Mouse (Mus musculus) limb, embryonic 11.5 days (tissue): ENCODE results near the gene Glod5. TPM values are rescaled to one million over a fixed set of nuclear protein-coding genes. Genes with fewer than 3 reads are reported as not detected.

Experiments
- ATAC-seq: fragments of 200-750 bp; cut with Nextera tagmentation; 2 replicates; pipeline ENCODE4 v1.8.0; 2017; ENCODE audit warnings: low read depth; ENCODE audit not compliant: insufficient number of reproducible peaks, low FRiP score, low TSS enrichment
- DNase-seq: peaks from one replicate; pipeline ENCODE4 v3.0.0-alpha.2; 2015; ENCODE audit warnings: low spot score
- H3K27ac ChIP-seq: fragments of 300-500 bp; sonication (generic); replicated peaks from 2 replicates; pipeline ENCODE4 v1.5.1; 2014; ENCODE audit warnings: low read depth, mild to moderate bottlenecking, low read length
- H3K27me3 ChIP-seq: fragments of 300-500 bp; sonication (generic); 2 replicates; pipeline ENCODE4 v1.6.1; 2014; ENCODE audit warnings: mild to moderate bottlenecking, low read length, mixed read lengths; ENCODE audit not compliant: control insufficient read depth, insufficient read depth
- H3K36me3 ChIP-seq: fragments of 300-500 bp; sonication (generic); 2 replicates; pipeline ENCODE4 v1.6.1; 2014; ENCODE audit warnings: mild to moderate bottlenecking, low read length, moderate library complexity, mixed read lengths; ENCODE audit not compliant: control insufficient read depth, insufficient read depth
- H3K4me1 ChIP-seq: fragments of 300-500 bp; sonication (generic); 2 replicates; pipeline ENCODE4 v1.6.1; 2014; ENCODE audit warnings: low read length, mixed read lengths; ENCODE audit not compliant: control insufficient read depth, insufficient read depth
- H3K4me2 ChIP-seq: fragments of 300-500 bp; sonication (generic); 2 replicates; pipeline ENCODE4 v1.6.1; 2014; ENCODE audit warnings: low read depth, mild to moderate bottlenecking, moderate library complexity; ENCODE audit not compliant: severe bottlenecking
- H3K4me3 ChIP-seq: fragments of 300-500 bp; sonication (generic); 2 replicates; pipeline ENCODE4 v1.5.1; 2014; ENCODE audit warnings: low read depth, low read length
- H3K9ac ChIP-seq: fragments of 300-500 bp; sonication (generic); 2 replicates; pipeline ENCODE4 v1.6.1; 2014; ENCODE audit warnings: mild to moderate bottlenecking, low read length
- H3K9me3 ChIP-seq: fragments of 300-500 bp; sonication (generic); 2 replicates; pipeline ENCODE4 v1.6.1; 2016; ENCODE audit warnings: low read length; ENCODE audit not compliant: control insufficient read depth
- WGBS: fragments of 180-500 bp; shearing (Covaris S2); extraction: QIAGEN DNeasy Blood & Tissue Kit; methylation state at CpG from one replicate; pipeline ENCODE4 v1.1.7; 2014; 5-methylcytosine and 5-hydroxymethylcytosine counted together
- polyA plus RNA-seq: library from polyadenylated mRNA; unstranded; fragments of >200 nt; fragmentation: Nextera tagmentation; extraction: Ambion mirVana; gene quantifications from 2 replicates; pipeline ENCODE4 v1.2.1, GENCODE M21; 2014

The Glod5 gene
- polyA plus RNA-seq, 1 experiment from 2014 or later = not detected

DNA sequence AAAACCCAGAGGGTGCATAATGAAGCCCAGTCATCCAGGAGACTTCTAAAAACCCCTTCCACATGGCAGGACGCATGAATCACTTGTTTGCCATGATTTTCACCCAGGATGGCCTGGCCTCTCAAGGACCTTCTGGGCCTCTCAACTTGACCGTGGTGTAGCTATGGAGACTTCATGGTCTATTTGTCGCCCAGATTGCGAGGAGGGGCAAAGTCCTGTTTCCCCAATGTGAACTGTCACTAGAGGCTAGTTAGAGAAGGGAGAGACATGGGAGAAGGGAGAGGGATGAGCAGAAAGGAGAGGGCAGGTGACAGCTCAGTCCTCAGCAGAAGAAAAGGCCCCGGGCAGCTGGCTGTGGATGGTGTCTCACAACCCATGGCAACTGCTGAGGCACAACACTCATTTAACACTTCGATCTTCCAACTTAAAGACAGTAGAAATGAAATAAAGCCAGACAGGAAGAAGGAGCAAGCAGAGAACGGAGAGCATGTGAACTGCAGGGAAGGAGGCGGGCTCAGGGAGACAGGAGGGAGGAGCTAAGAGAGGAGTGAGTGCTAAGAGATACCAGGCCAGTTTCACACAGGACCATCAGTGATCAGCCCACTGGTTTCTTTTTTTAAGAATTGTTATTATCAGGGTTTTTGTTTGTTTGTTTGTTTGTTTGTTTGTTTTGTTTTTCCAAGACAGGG, 25.8 kb downstream of the Glod5 start:
- no peak overlapping the region for H3K4me2 ChIP-seq
- no peaks in the 10 kb centered on the region for H3K27me3 ChIP-seq
- no peaks in the 10 kb centered on the region for H3K36me3 ChIP-seq
- no peak for DNase-seq
- 62% methylated on average over 8 of the region's 8 CpGs for WGBS
- no peak overlapping the region for H3K4me3 ChIP-seq
- H3K4me1 ChIP-seq = no peaks in the 10 kb centered on the region
- ATAC-seq = no peak
- no peaks in the 10 kb centered on the region for H3K9me3 ChIP-seq
- no peak overlapping the region for H3K27ac ChIP-seq
- H3K9ac ChIP-seq = no peak overlapping the region

DNA sequence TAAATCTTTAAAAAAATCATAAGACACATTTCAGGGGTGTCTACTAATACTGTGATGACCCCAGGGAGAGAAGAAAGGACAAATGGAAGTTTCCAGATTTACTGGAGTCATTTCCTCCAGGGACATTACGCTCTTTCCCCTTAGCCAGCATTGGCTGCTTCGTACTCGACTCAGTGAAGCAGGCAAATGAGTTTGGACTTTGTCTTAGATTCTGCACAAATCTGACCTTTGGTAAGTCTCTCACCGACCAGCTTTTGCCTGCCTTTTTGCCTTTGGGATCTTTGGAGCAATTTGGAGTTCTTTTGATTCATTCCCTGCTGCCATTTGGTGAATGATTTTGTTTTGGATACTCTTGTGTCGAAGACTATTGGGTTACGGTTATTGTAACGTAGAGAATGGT, 36.9 kb downstream of the Glod5 start:
- Histone ChIP-seq H3K9me3 (no peaks in the 10 kb centered on the region), H3K9ac (no peak overlapping the region), H3K27ac (no peak overlapping the region), H3K4me1 (no peaks in the 10 kb centered on the region), H3K36me3 (no peaks in the 10 kb centered on the region), H3K4me2 (no peak overlapping the region), H3K27me3 (no peaks in the 10 kb centered on the region), H3K4me3 (no peak overlapping the region)
- DNase-seq = no peak
- 89% methylated on average over 7 of the region's 7 CpGs for WGBS
- no peak for ATAC-seq

DNA sequence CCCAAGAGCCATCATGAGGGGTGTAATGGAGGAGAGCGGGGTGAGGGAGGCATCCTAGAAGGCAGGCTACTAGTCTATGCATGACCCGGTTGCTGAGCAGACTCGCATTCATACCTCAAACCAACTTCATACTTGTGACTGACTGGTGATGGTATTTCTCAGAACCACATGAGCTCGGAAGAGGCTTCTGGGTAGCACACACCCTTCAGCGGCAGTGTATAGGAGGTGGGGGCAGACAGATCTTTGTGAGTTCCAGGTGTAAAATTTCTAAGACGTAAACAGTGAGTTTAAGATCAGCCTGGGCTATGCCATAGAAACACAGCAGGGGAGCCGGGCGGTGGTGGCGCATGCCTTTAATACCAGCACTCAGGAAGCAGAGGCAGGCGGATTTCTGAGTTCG, 40.4 kb downstream of the Glod5 start, which contains the start of gene Gata1:
Gene Gata1 (minus strand): TSS at position 180 of the 400 bp plus-strand sequence.
- H3K9me3 ChIP-seq = no peaks in the 10 kb centered on the region
- no peaks in the 10 kb centered on the region for H3K4me1 ChIP-seq
- H3K4me2 ChIP-seq = no peak within 1 kb of the TSS
- DNase-seq = no peak
- no peak within 1 kb of the TSS for H3K9ac ChIP-seq
- H3K4me3 ChIP-seq = no peak within 1 kb of the TSS
- no peaks in the 10 kb centered on the region for H3K27me3 ChIP-seq
- no peak within 1 kb of the TSS for H3K27ac ChIP-seq
- WGBS = 89% methylated on average over 11 of the region's 11 CpGs
- no peak for ATAC-seq
- H3K36me3 ChIP-seq = no peaks in the 10 kb centered on the region

- Histone ChIP-seq H3K4me1 (no peaks in the 10 kb centered on the region), H3K4me3 (no peak overlapping the region), H3K9me3 (no peaks in the 10 kb centered on the region), H3K9ac (no peak overlapping the region), H3K27me3 (no peaks in the 10 kb centered on the region), H3K27ac (no peak overlapping the region), H3K4me2 (no peak overlapping the region), H3K36me3 (no peaks in the 10 kb centered on the region)
- 68% methylated on average over 4 of the region's 4 CpGs for WGBS
- DNase-seq (no peak), ATAC-seq (no peak)
These were observed 47.0 kb downstream of the Glod5 start for GRCm38 (mm10) chrX:7971292-7971691.

DNA sequence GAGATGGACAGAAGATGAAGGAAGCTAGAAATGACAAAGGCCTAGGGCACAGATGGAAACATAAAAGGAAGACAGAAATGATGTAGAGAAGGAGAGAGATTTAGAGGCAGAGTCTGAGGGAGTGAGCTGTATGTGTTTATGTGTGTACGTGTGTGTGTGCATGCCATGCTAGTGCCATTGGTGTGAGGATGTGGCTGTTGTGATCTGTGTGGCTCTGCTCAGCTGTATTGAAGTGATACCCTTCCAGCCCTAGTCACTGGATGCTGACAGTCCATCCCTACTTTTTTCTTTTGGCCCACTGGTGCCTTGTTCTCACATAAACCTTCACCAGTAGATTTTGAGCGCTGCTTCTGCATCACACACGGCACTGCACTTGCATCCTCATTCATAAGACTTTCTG, 49.4 kb downstream of the Glod5 start:
- Histone ChIP-seq H3K4me3 (no peak overlapping the region), H3K9ac (no peak overlapping the region), H3K27me3 (no peaks in the 10 kb centered on the region), H3K4me1 (no peaks in the 10 kb centered on the region), H3K36me3 (no peaks in the 10 kb centered on the region), H3K4me2 (no peak overlapping the region), H3K27ac (no peak overlapping the region), H3K9me3 (no peaks in the 10 kb centered on the region)
- DNase-seq (no peak), ATAC-seq (no peak)
- 93% methylated on average over 3 of the region's 3 CpGs for whole genome bisulfite sequencing

DNA sequence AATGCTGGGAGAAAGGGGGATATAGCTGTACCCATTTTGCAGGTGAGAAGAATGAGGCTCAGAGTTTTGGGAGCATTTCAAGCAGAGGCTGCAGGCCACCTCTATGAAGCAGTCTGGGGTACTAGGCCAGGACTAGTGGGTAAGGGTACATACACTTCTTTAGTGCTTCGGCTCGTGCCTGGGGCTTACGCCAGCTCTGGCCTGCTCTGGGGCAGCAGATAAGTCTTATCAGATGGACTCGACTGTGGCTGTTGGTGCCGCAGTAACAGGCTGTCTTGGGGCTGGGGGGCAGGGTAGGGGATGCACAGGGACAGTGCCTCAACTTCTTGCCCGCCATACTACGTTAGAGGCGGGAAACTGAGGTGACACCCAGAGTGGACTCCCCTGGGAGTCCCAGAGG, 50.1 kb downstream of the Glod5 start:
- H3K27me3 ChIP-seq = no peaks in the 10 kb centered on the region
- 79% methylated on average over 8 of the region's 8 CpGs for WGBS
- ATAC-seq = no peak

GRCm38 (mm10) chrX:7967596-7968201, 50.6 kb downstream of the Glod5 start:
- Histone ChIP-seq H3K27me3 (no peaks in the 10 kb centered on the region), H3K9ac (no peak overlapping the region), H3K4me3 (no peak overlapping the region), H3K27ac (no peak overlapping the region), H3K4me2 (no peak overlapping the region), H3K4me1 (no peaks in the 10 kb centered on the region), H3K9me3 (no peaks in the 10 kb centered on the region), H3K36me3 (no peaks in the 10 kb centered on the region)
- WGBS = 79% methylated on average over 7 of the region's 9 CpGs
- DNase-seq (no peak), ATAC-seq (no peak)

More for the DNA sequence above, 50.1 kb downstream of the Glod5 start:
- Histone ChIP-seq H3K9ac (no peak overlapping the region), H3K9me3 (no peaks in the 10 kb centered on the region), H3K27ac (no peak overlapping the region), H3K4me1 (no peaks in the 10 kb centered on the region), H3K36me3 (no peaks in the 10 kb centered on the region), H3K4me3 (no peak overlapping the region), H3K4me2 (no peak overlapping the region)
- no peak for DNase-seq

DNA sequence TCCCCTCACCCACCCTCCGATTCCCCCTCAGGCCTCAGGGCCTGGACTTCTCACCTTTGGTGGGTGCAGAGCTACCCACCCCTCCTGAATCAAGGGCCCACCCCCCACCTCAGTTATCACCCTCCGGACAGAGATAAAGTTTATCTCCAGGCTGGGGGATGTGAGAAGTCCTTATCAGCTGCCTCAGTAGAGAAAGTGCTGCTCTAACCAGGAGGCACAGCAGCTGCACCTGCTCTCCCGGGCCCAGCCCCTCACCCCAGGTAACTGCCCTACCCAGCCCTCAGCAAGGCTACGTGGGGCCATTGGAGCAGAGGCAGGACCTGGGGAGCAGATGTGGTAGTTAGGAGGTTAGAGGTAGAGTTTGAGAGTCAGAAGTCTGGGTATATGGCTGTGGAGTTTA, 52.1 kb downstream of the Glod5 start:
- whole genome bisulfite sequencing = 65% methylated on average over 4 of the region's 4 CpGs
- ATAC-seq = no peak

More for the DNA sequence above, 52.1 kb downstream of the Glod5 start:
- Histone ChIP-seq H3K4me2 (no peak overlapping the region), H3K4me3 (no peak overlapping the region), H3K4me1 (no peaks in the 10 kb centered on the region), H3K36me3 (no peaks in the 10 kb centered on the region), H3K27ac (no peak overlapping the region), H3K9me3 (no peaks in the 10 kb centered on the region; the same call in 1 of the 2 replicates), H3K9ac (no peak overlapping the region), H3K27me3 (no peaks in the 10 kb centered on the region)
- DNase-seq = no peak
